Mouse (Mus musculus) MN1 (cell line): ENCODE measurements at regions not wholly inside any gene's neighbourhood (a gene's known extent, or its start where the extent isn't known, plus 50 kb on each side); places are given as distances from the start of the nearest gene placed in this dataset.

Experiments used
- DNase-seq: peaks from one replicate; pipeline ENCODE4 v3.0.0-alpha.2; 2016; ENCODE audit warnings: low spot score

DNA sequence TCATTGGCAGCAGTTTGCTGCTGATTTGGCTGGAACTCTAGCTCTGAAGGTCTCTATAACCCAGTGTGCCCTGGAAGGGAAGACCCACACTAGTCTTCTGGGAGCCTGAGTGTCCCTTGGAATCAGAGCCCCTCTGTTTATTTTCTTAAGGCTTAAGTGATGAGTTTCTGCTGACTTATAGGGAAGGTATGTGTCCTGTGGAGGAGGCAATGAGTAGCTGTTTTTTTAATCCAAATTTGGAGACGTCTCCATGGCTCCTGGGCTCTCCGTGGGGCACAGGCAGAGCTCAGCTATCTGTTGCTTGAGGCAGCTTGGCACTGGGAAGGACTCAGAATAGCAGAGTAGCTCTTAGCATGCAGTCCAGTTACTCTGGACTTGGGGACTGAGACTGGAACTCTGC lies 146.4 kb downstream of the Ttc32 start:
- DNase-seq, result no peak

- DNase-seq, result no peak
These were observed 148.8 kb downstream of the Ttc32 start for GRCm38 (mm10) chr12:9178626-9179025.

DNA sequence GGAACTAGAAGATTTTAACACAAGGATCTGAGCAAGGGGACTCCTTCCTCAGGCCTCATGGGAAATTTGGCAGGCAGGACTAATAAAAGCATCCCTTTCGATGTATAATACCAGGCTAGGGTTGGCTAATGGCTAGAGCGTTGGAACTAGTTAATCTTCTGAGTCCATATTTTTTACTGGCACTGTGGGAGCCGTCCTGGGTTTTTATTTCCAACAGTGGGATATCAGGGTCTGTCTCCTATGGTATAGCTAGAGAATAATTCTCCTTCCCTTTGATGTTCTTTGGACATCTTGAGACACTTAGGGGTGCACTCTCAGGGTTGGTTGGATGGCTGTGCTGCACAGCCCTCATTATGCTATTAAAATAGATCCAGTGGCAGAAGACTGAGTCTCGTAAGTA lies 150.9 kb downstream of the Ttc32 start:
- no peak for DNase-seq

GRCm38 (mm10) chr12:9191721-9192120 lies 161.9 kb downstream of the Ttc32 start:
- no peak for DNase-seq

GRCm38 (mm10) chr12:9199321-9199720 lies 169.5 kb downstream of the Ttc32 start:
- DNase-seq, result no peak

- no peak for DNase-seq
These were observed 182.4 kb downstream of the Ttc32 start for GRCm38 (mm10) chr12:9212211-9212610.

GRCm38 (mm10) chr12:9224971-9225370 lies 195.2 kb downstream of the Ttc32 start:
- no peak for DNase-seq

DNA sequence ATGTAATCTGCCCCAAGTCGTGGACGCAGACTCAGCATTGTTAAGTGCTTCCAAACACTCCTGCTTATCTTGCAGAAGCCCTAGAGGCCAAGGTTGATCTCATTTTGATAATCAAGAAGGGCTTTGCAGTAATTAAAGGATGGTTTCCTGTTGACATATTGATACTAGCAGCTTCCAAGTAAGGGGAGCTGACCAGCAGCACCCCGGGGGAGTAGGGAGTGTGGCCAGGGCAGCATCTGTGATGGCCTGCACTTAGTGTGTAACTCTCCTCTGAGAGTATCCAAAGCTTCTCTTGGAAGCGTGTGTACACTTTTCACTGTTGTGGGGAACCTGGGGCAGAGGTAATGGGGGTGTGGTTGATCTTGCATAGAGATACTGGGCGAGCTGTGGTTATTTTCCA lies 198.1 kb downstream of the Ttc32 start:
- no peak for DNase-seq

DNA sequence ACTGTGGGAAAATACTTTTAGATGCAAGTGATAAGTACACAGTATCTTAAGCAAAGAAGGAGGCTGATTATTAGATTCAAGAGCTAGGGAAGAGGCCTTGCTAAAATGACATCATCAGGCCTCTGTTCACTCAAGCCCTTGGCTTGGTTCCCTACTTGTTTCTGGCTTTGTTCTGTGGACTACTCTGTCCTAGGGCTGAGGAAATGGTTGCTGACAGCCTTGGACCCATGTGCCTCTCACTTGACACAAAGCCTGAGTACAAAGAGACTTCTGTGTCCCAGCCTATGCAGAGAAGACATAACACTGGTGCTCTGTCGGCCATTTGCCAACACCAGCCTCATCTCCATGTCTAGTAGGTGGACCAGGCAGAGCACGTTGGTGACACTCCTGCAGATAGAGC lies 198.7 kb downstream of the Ttc32 start:
- no peak for DNase-seq

- DNase-seq, result no peak
These were observed 200.2 kb downstream of the Ttc32 start for GRCm38 (mm10) chr12:9229981-9230380.

GRCm38 (mm10) chr12:9230576-9230975 lies 200.8 kb downstream of the Ttc32 start:
- DNase-seq, result no peak

DNA sequence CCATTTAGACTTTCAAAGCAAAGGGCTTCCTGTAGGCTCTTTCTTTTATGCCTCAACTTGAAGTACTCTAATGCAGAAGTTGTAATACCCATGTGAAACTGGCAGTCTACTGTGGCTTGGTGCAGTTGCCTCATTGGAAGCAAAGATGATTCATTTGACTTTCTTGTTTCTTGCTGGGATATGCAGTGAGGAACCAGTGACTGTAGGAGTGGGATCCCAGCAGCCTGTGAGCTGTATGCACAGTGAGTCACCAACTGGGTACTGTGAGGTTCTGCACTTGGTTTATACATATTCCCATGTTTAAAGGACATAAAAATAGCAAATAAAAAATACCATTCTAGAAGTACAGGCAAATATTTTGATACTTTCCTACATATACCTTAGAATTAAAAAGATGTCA lies 202.6 kb downstream of the Ttc32 start:
- DNase-seq, result no peak

- no peak for DNase-seq
These were observed 206.1 kb downstream of the Ttc32 start for GRCm38 (mm10) chr12:9235866-9236265.

GRCm38 (mm10) chr12:9237538-9237937 lies 207.7 kb downstream of the Ttc32 start:
- no peak for DNase-seq

DNA sequence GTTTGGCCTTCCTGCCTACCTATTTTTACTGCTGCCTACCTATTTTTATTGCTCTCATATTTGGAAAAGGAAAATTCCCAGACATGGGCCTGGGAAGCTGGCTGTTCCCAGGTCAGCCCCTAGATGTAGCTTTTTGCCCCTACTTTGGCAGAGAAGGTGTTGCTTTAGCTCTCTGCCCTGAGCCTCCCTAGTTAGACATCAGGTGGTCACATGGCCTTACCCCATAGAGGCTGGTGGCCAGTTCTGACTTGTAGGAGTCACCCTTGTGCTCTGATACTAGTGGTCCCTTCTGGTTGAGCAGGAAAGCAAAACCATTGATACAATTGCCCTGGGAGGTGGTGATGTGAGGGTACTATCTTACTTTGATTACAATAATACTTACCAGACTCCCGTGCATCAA lies 208.2 kb downstream of the Ttc32 start:
- DNase-seq, result no peak

DNA sequence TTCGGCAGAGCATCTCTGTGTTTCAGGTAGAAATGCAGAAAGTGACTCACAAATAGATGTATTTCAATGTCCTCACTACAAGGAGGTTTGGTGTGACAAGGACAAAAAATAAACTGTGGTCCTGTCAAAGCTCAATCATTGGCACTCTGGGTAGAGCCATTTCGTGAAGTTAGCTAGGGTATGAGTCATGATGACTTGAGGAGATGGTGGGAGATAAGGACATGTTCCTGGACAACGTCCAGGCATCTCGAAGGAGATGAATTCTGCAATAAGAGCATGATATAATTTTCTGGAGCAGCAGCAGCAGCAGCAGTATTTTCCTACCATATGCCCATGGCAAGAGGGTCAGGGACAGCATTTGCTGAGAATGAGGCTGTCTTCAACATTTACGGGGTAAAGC lies 217.7 kb downstream of the Ttc32 start:
- no peak for DNase-seq

DNA sequence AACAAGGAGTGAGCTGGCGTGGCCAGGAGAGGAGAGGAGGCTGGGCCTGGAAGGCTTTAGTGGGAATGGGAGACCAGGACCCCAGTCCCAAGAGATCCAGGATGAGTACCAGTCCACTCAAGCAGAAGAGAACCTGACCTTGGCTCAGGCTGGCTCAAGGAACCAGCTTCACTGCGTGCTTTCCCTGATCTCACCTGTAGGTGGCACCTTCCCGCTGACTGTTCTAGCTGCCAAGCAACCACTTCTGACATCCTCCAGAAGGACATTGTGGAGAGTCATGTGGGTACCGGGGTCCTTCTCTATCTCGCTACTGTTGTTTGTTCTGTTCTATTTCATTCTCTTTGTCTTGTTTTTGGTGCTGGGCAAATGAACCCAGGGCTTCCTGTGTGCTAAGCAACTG lies 222.0 kb downstream of the Ttc32 start:
- peak; percentile 7 for DNase-seq

- DNase-seq, result no peak
These were observed 223.7 kb downstream of the Ttc32 start for GRCm38 (mm10) chr12:9253306-9254074.

GRCm38 (mm10) chr12:9254301-9254860 lies 224.6 kb downstream of the Ttc32 start:
- no peak for DNase-seq

DNA sequence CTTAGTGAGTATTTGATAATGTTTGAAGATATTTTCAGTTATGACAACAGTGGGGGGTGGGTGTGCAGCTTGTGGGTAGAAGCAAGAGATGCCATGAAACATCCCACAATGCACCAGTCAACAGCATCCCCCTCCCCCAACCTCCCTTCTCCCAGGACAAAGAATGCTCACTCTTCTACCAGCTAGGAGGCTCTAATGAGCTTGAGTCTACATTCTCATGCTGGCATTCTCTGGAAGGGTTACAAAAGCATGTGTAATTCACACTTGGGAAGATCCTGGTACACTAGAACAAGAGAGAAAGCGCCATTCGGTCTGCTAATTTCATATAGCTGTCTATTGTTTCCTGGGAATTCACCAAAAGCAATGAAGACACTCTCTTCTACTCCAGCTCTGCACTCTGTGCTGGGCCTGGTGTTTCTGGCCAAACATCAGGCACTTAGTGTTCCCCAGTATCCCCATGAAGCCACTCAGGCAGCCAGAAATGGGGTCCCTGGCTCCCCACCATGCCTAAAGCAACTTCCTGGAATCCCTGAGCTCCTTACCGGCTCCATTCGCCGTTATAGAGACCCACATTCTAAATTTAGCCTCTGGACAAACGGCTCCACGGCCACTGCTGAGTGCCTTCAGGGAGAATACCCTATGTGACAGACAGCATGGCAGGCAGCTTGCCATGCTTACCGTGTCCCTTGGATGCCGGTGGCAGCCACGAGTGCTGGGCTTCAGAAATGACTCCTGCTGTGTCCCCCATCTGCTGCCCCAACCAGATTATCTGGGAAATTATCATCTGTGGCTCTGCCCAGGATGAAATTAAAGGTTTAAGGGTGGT lies 226.1 kb downstream of the Ttc32 start:
- DNase-seq, result no peak

- DNase-seq, result no peak
These were observed 226.7 kb downstream of the Ttc32 start for GRCm38 (mm10) chr12:9256487-9256820.

DNA sequence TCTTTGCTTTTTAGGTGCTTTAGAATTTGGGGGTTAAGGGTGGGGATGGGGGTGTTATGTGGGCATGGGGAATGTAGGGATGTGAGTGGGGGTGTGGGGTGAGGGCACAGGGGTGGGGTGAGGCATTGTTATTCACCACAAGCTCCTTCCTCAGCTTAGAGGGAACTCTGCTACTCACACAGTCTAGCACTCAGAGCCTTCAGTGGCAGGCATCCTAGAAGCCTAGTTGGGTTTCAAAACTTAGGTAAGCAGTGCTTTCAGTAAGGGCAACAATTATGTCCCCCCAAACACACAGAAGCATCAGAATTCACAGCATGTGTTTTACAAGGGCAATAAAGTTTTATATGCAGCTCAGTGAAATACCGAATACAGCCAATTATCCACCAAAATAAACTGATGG lies 228.4 kb downstream of the Ttc32 start:
- no peak for DNase-seq

DNA sequence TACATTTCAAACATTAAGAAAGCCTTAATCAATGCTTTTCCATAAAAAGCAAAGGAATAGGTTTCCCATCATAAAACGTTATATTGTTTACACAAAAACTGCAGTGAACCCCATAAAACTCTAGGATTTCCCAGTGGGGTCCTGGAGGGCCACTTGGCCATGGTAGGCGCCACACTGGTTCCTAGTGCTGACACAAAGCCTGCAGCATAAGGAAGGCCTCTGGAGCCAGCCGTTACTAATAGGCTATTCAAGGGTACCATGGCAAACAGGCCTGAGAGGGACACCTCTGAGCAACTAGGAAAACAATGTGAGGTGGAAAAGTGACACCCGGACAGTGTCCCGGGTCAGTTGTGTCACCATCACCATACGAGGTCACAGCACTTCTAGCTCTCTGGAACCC lies 231.9 kb downstream of the Ttc32 start:
- DNase-seq, result no peak
